Mouse (Mus musculus): ENCODE data around the gene Sox2. TPM values are rescaled to one million over a fixed set of nuclear protein-coding genes. Genes with fewer than 3 reads are reported as not detected.

Sox2 gene
- polyA plus RNA-seq, 1 experiment: not detected

GRCm38 (mm10) chr3:34620121-34620520 lies 30.1 kb upstream of the Sox2 start:
- H3K4me3 ChIP-seq: no peak overlapping the region
- no peaks in the 10 kb centered on the region for H3K36me3 ChIP-seq (ENCODE audit: control insufficient read depth, insufficient read depth)
- H3K79me2 ChIP-seq (ENCODE audit: control insufficient read depth, insufficient read depth): no peaks in the 10 kb centered on the region
- no peaks in the 10 kb centered on the region for H3K27me3 ChIP-seq (ENCODE audit: control insufficient read depth, insufficient read depth, insufficient read length)
- H3ac ChIP-seq (ENCODE audit: control insufficient read depth, insufficient read length): no peak overlapping the region
- TF ChIP-seq POLR2A (IDR thresholded peaks at IDR 0.05; ENCODE audit: insufficient read length, low read depth): no peak
- H3K4me2 ChIP-seq (ENCODE audit: low read depth): no peak overlapping the region

- Histone ChIP-seq H3K4me2 (ENCODE audit: low read depth) (no peak overlapping the region), H3K36me3 (ENCODE audit: control insufficient read depth, insufficient read depth) (no peaks in the 10 kb centered on the region), H3K4me3 (no peak overlapping the region), H3ac (ENCODE audit: control insufficient read depth, insufficient read length) (no peak overlapping the region), H3K79me2 (ENCODE audit: control insufficient read depth, insufficient read depth) (no peaks in the 10 kb centered on the region), H3K27me3 (ENCODE audit: control insufficient read depth, insufficient read depth, insufficient read length) (no peaks in the 10 kb centered on the region)
- TF ChIP-seq E2F4 (IDR thresholded peaks at IDR 0.05; ENCODE audit: insufficient read depth) (no peak), CEBPB (IDR thresholded peaks at IDR 0.05; ENCODE audit: insufficient read depth, poor library complexity, severe bottlenecking) (no peak), TCF3 (IDR thresholded peaks at IDR 0.05; ENCODE audit: insufficient read length, low read depth) (no peak), USF1 (IDR thresholded peaks at IDR 0.05; ENCODE audit: low read depth) (no peak), MYOG (IDR thresholded peaks at IDR 0.05; ENCODE audit: control insufficient read depth in 1 of 3, insufficient read depth in 1 of 3, insufficient read length in 2 of 3, low read depth in 2 of 3) (no peak), SRF (IDR thresholded peaks at IDR 0.05; ENCODE audit: control insufficient read depth, insufficient read length, low read depth) (no peak), REST (IDR thresholded peaks at IDR 0.05; ENCODE audit: insufficient read depth, insufficient read length) (no peak), POLR2AphosphoS2 (IDR thresholded peaks at IDR 0.05; ENCODE audit: insufficient read length, low read depth) (no peak), POLR2A (IDR thresholded peaks at IDR 0.05; ENCODE audit: insufficient read length, low read depth) (no peak), MYOD1 (IDR thresholded peaks at IDR 0.05; ENCODE audit: control insufficient read depth in 1 of 3, insufficient read length in 2 of 3, low read depth in 2 of 3) (no peak), MAX (IDR thresholded peaks at IDR 0.05; ENCODE audit: low read depth) (no peak), TCF12 (IDR thresholded peaks at IDR 0.05; ENCODE audit: insufficient read depth, poor library complexity, severe bottlenecking) (no peak)
Observed at GRCm38 (mm10) chr3:34624721-34625270, 25.4 kb upstream of the Sox2 start.

GRCm38 (mm10) chr3:34626521-34626920 lies 23.7 kb upstream of the Sox2 start:
- no peak overlapping the region for H3K4me3 ChIP-seq
- H3K27me3 ChIP-seq (ENCODE audit: control insufficient read depth, insufficient read depth, insufficient read length): no peaks in the 10 kb centered on the region
- H3K36me3 ChIP-seq (ENCODE audit: control insufficient read depth, insufficient read depth): no peaks in the 10 kb centered on the region
- H3K4me2 ChIP-seq (ENCODE audit: low read depth): no peak overlapping the region
- TF ChIP-seq MYOG (IDR thresholded peaks at IDR 0.05; ENCODE audit: control insufficient read depth in 1 of 3, insufficient read depth in 1 of 3, insufficient read length in 2 of 3, low read depth in 2 of 3): no peak
- no peak for TF ChIP-seq SRF (IDR thresholded peaks at IDR 0.05; ENCODE audit: control insufficient read depth, insufficient read length, low read depth)
- no peak for TF ChIP-seq MAX (IDR thresholded peaks at IDR 0.05; ENCODE audit: low read depth)
- no peak for TF ChIP-seq REST (IDR thresholded peaks at IDR 0.05; ENCODE audit: insufficient read depth, insufficient read length)
- no peak for TF ChIP-seq CEBPB (IDR thresholded peaks at IDR 0.05; ENCODE audit: insufficient read depth, poor library complexity, severe bottlenecking)
- no peak for TF ChIP-seq POLR2A (IDR thresholded peaks at IDR 0.05; ENCODE audit: insufficient read length, low read depth)
- TF ChIP-seq POLR2AphosphoS2 (IDR thresholded peaks at IDR 0.05; ENCODE audit: insufficient read length, low read depth): no peak
- TF ChIP-seq USF1 (IDR thresholded peaks at IDR 0.05; ENCODE audit: low read depth): no peak
- no peaks in the 10 kb centered on the region for H3K79me2 ChIP-seq (ENCODE audit: control insufficient read depth, insufficient read depth)
- no peak overlapping the region for H3ac ChIP-seq (ENCODE audit: control insufficient read depth, insufficient read length)

- H3K4me3 ChIP-seq: no peak overlapping the region
- no peaks in the 10 kb centered on the region for H3K27me3 ChIP-seq (ENCODE audit: control insufficient read depth, insufficient read depth, insufficient read length)
- TF ChIP-seq TCF12 (IDR thresholded peaks at IDR 0.05; ENCODE audit: insufficient read depth, poor library complexity, severe bottlenecking) (no peak), CEBPB (IDR thresholded peaks at IDR 0.05; ENCODE audit: insufficient read depth, poor library complexity, severe bottlenecking) (no peak), MYOD1 (IDR thresholded peaks at IDR 0.05; ENCODE audit: control insufficient read depth in 1 of 3, insufficient read length in 2 of 3, low read depth in 2 of 3) (no peak), SRF (IDR thresholded peaks at IDR 0.05; ENCODE audit: control insufficient read depth, insufficient read length, low read depth) (no peak), MYOG (IDR thresholded peaks at IDR 0.05; ENCODE audit: control insufficient read depth in 1 of 3, insufficient read depth in 1 of 3, insufficient read length in 2 of 3, low read depth in 2 of 3) (no peak), REST (IDR thresholded peaks at IDR 0.05; ENCODE audit: insufficient read depth, insufficient read length) (no peak), MAX (IDR thresholded peaks at IDR 0.05; ENCODE audit: low read depth) (no peak), USF1 (IDR thresholded peaks at IDR 0.05; ENCODE audit: low read depth) (no peak), TCF3 (IDR thresholded peaks at IDR 0.05; ENCODE audit: insufficient read length, low read depth) (no peak)
- no peak overlapping the region for H3ac ChIP-seq (ENCODE audit: control insufficient read depth, insufficient read length)
- H3K4me2 ChIP-seq (ENCODE audit: low read depth): no peak overlapping the region
- H3K79me2 ChIP-seq (ENCODE audit: control insufficient read depth, insufficient read depth): no peaks in the 10 kb centered on the region
- H3K36me3 ChIP-seq (ENCODE audit: control insufficient read depth, insufficient read depth): no peaks in the 10 kb centered on the region
Observed at GRCm38 (mm10) chr3:34630031-34630430, 20.2 kb upstream of the Sox2 start.

GRCm38 (mm10) chr3:34630736-34631135 lies 19.5 kb upstream of the Sox2 start:
- Histone ChIP-seq H3K4me3 (no peak overlapping the region), H3ac (ENCODE audit: control insufficient read depth, insufficient read length) (no peak overlapping the region), H3K4me2 (ENCODE audit: low read depth) (no peak overlapping the region), H3K79me2 (ENCODE audit: control insufficient read depth, insufficient read depth) (no peaks in the 10 kb centered on the region), H3K27me3 (ENCODE audit: control insufficient read depth, insufficient read depth, insufficient read length) (no peaks in the 10 kb centered on the region), H3K36me3 (ENCODE audit: control insufficient read depth, insufficient read depth) (no peaks in the 10 kb centered on the region)
- TF ChIP-seq USF1 (IDR thresholded peaks at IDR 0.05; ENCODE audit: low read depth) (no peak), TCF3 (IDR thresholded peaks at IDR 0.05; ENCODE audit: insufficient read length, low read depth) (no peak), MAX (IDR thresholded peaks at IDR 0.05; ENCODE audit: low read depth) (no peak), E2F4 (IDR thresholded peaks at IDR 0.05; ENCODE audit: insufficient read depth) (no peak), POLR2AphosphoS2 (IDR thresholded peaks at IDR 0.05; ENCODE audit: insufficient read length, low read depth) (no peak), MYOD1 (IDR thresholded peaks at IDR 0.05; ENCODE audit: control insufficient read depth in 1 of 3, insufficient read length in 2 of 3, low read depth in 2 of 3) (no peak), TCF12 (IDR thresholded peaks at IDR 0.05; ENCODE audit: insufficient read depth, poor library complexity, severe bottlenecking) (no peak), SRF (IDR thresholded peaks at IDR 0.05; ENCODE audit: control insufficient read depth, insufficient read length, low read depth) (no peak)

Data from myocyte (in vitro differentiated cells).